Mouse (Mus musculus): ENCODE measurements around the gene Bcas1. TPM values are rescaled to one million over a fixed set of nuclear protein-coding genes. Genes with fewer than 3 reads are reported as not detected.

Gene Bcas1
- polyA plus RNA-seq, 1 experiment from 2014 or later: 1.5 TPM

- no peak overlapping the region for H3K9ac ChIP-seq (replicated peaks; ENCODE audit: low read depth, low read length)
- 40% methylated on average over 13 of the region's 13 CpGs for WGBS
- H3K9me3 ChIP-seq (ENCODE audit: control insufficient read depth, low read depth, low read length): no peaks in the 10 kb centered on the region
- no peak overlapping the region for H3K4me3 ChIP-seq (ENCODE audit: low read depth, low read length)
- no peaks in the 10 kb centered on the region for H3K27me3 ChIP-seq (ENCODE audit: control insufficient read depth, insufficient read depth, low read length)
- no peaks in the 10 kb centered on the region for H3K4me1 ChIP-seq (ENCODE audit: control insufficient read depth, insufficient read depth, low read length)
- H3K36me3 ChIP-seq (ENCODE audit: control insufficient read depth, insufficient read depth, low read length): no peaks in the 10 kb centered on the region
- H3K27ac ChIP-seq (ENCODE audit: low read length): no peak overlapping the region
- ATAC-seq (ENCODE audit: insufficient number of reproducible peaks, insufficient read depth, low FRiP score, low read depth): no peak
- H3K4me2 ChIP-seq (replicated peaks; ENCODE audit: low read depth, low read length): 0 out of 2 replicates have a peak overlapping the region, but pooled peaks have one; percentile 8
Observed at GRCm38 (mm10) chr2:170438782-170439181, 11.1 kb upstream of the Bcas1 start.

GRCm38 (mm10) chr2:170436204-170436603 lies 8.6 kb upstream of the Bcas1 start:
- no peaks in the 10 kb centered on the region for H3K4me1 ChIP-seq (ENCODE audit: control insufficient read depth, insufficient read depth, low read length)
- H3K27ac ChIP-seq (ENCODE audit: low read length): no peak overlapping the region
- WGBS: 62% methylated on average over 4 of the region's 4 CpGs
- H3K4me3 ChIP-seq (ENCODE audit: low read depth, low read length): no peak overlapping the region
- no peak overlapping the region for H3K4me2 ChIP-seq (replicated peaks; ENCODE audit: low read depth, low read length)
- no peaks in the 10 kb centered on the region for H3K36me3 ChIP-seq (ENCODE audit: control insufficient read depth, insufficient read depth, low read length)
- H3K9me3 ChIP-seq (ENCODE audit: control insufficient read depth, low read depth, low read length): no peaks in the 10 kb centered on the region
- H3K27me3 ChIP-seq (ENCODE audit: control insufficient read depth, insufficient read depth, low read length): no peaks in the 10 kb centered on the region
- no peak overlapping the region for H3K9ac ChIP-seq (replicated peaks; ENCODE audit: low read depth, low read length)
- no peak for ATAC-seq (ENCODE audit: insufficient number of reproducible peaks, insufficient read depth, low FRiP score, low read depth)

DNA sequence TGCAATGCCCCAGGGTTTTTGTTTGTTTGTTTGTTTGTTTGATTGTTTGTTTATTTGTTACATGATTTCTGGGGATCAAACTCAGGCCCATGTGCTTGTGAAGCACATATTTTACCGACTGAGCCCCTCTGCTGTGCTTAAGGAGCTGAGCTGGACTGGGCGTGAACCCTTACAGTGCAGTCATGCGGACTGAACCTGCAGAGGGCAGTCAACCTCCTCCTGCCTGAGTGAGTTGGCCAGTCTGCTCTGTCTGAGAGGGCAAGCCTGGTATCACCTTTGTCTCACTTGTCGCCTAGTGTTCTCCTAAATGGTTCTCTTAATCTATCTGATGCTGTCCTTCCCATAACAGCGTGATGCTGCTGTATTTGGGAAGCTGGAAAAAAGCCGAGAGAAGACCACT lies 4.5 kb upstream of the Bcas1 start:
- Histone ChIP-seq H3K27ac (ENCODE audit: low read length) (no peak overlapping the region), H3K9ac (replicated peaks; ENCODE audit: low read depth, low read length) (no peak overlapping the region), H3K4me1 (ENCODE audit: control insufficient read depth, insufficient read depth, low read length) (no peaks in the 10 kb centered on the region), H3K9me3 (ENCODE audit: control insufficient read depth, low read depth, low read length) (no peaks in the 10 kb centered on the region), H3K4me3 (ENCODE audit: low read depth, low read length) (no peak overlapping the region), H3K27me3 (ENCODE audit: control insufficient read depth, insufficient read depth, low read length) (no peaks in the 10 kb centered on the region), H3K4me2 (replicated peaks; ENCODE audit: low read depth, low read length) (no peak overlapping the region), H3K36me3 (ENCODE audit: control insufficient read depth, insufficient read depth, low read length) (no peaks in the 10 kb centered on the region)
- no peak for ATAC-seq (ENCODE audit: insufficient number of reproducible peaks, insufficient read depth, low FRiP score, low read depth)
- 61% methylated on average over 6 of the region's 6 CpGs for WGBS

DNA sequence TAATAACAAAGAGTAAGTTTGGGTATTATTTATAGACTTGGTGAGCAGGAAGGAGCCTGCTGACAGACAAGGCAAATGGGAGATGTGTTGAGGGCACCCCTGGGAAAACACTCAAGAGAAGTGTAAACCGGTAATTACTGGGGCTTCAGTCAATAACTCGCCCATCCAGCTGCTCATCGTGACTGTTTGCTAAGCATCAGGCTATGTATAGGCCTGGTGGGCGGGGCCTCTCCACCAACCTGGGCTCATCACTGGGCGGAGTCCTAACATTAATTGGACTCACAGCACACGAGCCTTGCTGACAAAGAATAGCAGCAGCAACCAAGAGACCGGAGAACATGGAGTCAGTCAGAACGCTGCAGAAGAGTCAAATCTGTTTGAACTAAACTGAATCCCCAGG lies 1.3 kb upstream of the Bcas1 start:
- Histone ChIP-seq H3K36me3 (ENCODE audit: control insufficient read depth, insufficient read depth, low read length) (no peaks in the 10 kb centered on the region), H3K4me3 (ENCODE audit: low read depth, low read length) (no peak overlapping the region), H3K9me3 (ENCODE audit: control insufficient read depth, low read depth, low read length) (no peaks in the 10 kb centered on the region), H3K27me3 (ENCODE audit: control insufficient read depth, insufficient read depth, low read length) (no peaks in the 10 kb centered on the region), H3K4me2 (replicated peaks; ENCODE audit: low read depth, low read length) (no peak overlapping the region), H3K27ac (ENCODE audit: low read length) (no peak overlapping the region), H3K9ac (replicated peaks; ENCODE audit: low read depth, low read length) (no peak overlapping the region), H3K4me1 (ENCODE audit: control insufficient read depth, insufficient read depth, low read length) (no peaks in the 10 kb centered on the region)
- 57% methylated on average over 8 of the region's 8 CpGs for WGBS
- ATAC-seq (ENCODE audit: insufficient number of reproducible peaks, insufficient read depth, low FRiP score, low read depth): no peak

DNA sequence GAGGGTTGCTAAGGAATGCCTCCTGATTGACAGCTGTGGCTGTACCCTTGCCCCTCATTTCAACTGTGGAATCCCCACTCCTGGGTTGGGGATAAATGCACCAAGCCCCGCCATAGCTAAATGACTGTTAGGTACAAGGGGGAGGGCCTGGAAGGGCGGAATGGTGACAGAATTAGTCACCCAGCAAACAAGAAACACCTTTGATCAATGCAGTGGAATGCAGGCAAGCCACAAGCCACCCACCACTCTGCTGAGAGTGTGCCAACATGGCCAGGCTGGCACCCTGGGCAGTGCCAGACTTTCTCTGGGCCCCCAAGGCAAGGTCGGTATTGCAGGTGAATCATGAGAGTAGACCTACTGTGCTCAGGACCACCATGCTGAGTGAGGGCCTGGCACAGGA lies 3.5 kb downstream of the Bcas1 start:
- no peaks in the 10 kb centered on the region for H3K36me3 ChIP-seq (ENCODE audit: control insufficient read depth, insufficient read depth, low read length)
- WGBS: 68% methylated on average over 3 of the region's 3 CpGs
- no peak overlapping the region for H3K27ac ChIP-seq (ENCODE audit: low read length)
- no peak for ATAC-seq (ENCODE audit: insufficient number of reproducible peaks, insufficient read depth, low FRiP score, low read depth)
- no peaks in the 10 kb centered on the region for H3K4me1 ChIP-seq (ENCODE audit: control insufficient read depth, insufficient read depth, low read length)
- H3K9me3 ChIP-seq (ENCODE audit: control insufficient read depth, low read depth, low read length): no peaks in the 10 kb centered on the region
- H3K4me3 ChIP-seq (ENCODE audit: low read depth, low read length): no peak overlapping the region
- H3K4me2 ChIP-seq (replicated peaks; ENCODE audit: low read depth, low read length): no peak overlapping the region
- no peaks in the 10 kb centered on the region for H3K27me3 ChIP-seq (ENCODE audit: control insufficient read depth, insufficient read depth, low read length)
- H3K9ac ChIP-seq (replicated peaks; ENCODE audit: low read depth, low read length): no peak overlapping the region

DNA sequence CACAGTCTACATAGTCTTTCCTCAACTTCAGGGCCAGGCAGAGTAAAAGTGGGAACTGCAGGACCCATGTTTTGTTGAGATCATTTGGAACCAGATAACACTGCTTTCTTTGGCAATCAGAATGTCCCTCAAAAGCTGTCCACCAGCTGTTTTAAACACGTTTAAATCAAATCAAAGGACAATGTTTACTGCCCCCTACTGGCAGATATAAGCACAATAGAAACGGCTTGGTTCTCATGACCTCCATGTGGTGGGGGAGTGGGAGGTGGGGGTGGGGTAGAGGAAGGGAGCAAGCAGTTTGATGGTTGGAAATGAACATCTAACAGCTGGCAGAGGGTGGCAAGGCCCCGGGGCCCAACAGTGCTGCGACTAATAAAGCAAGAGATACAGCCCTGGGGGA lies 5.7 kb downstream of the Bcas1 start:
- Histone ChIP-seq H3K4me3 (ENCODE audit: low read depth, low read length) (no peak overlapping the region), H3K36me3 (ENCODE audit: control insufficient read depth, insufficient read depth, low read length) (no peaks in the 10 kb centered on the region), H3K4me1 (ENCODE audit: control insufficient read depth, insufficient read depth, low read length) (no peaks in the 10 kb centered on the region), H3K27me3 (ENCODE audit: control insufficient read depth, insufficient read depth, low read length) (no peaks in the 10 kb centered on the region), H3K9me3 (ENCODE audit: control insufficient read depth, low read depth, low read length) (no peaks in the 10 kb centered on the region), H3K27ac (ENCODE audit: low read length) (no peak overlapping the region), H3K4me2 (replicated peaks; ENCODE audit: low read depth, low read length) (no peak overlapping the region), H3K9ac (replicated peaks; ENCODE audit: low read depth, low read length) (no peak overlapping the region)
- WGBS: 33% methylated on average over 4 of the region's 4 CpGs
- ATAC-seq (ENCODE audit: insufficient number of reproducible peaks, insufficient read depth, low FRiP score, low read depth): no peak

- Histone ChIP-seq H3K27me3 (ENCODE audit: control insufficient read depth, insufficient read depth, low read length) (no peaks in the 10 kb centered on the region), H3K9me3 (ENCODE audit: control insufficient read depth, low read depth, low read length) (no peaks in the 10 kb centered on the region), H3K4me1 (ENCODE audit: control insufficient read depth, insufficient read depth, low read length) (no peaks in the 10 kb centered on the region), H3K27ac (ENCODE audit: low read length) (no peak overlapping the region), H3K36me3 (ENCODE audit: control insufficient read depth, insufficient read depth, low read length) (no peaks in the 10 kb centered on the region), H3K4me3 (ENCODE audit: low read depth, low read length) (no peak overlapping the region), H3K4me2 (replicated peaks; ENCODE audit: low read depth, low read length) (no peak overlapping the region), H3K9ac (replicated peaks; ENCODE audit: low read depth, low read length) (no peak overlapping the region)
- no peak for ATAC-seq (ENCODE audit: insufficient number of reproducible peaks, insufficient read depth, low FRiP score, low read depth)
- 39% methylated on average over 10 of the region's 10 CpGs for WGBS
Observed at GRCm38 (mm10) chr2:170418748-170419147, 8.9 kb downstream of the Bcas1 start.

DNA sequence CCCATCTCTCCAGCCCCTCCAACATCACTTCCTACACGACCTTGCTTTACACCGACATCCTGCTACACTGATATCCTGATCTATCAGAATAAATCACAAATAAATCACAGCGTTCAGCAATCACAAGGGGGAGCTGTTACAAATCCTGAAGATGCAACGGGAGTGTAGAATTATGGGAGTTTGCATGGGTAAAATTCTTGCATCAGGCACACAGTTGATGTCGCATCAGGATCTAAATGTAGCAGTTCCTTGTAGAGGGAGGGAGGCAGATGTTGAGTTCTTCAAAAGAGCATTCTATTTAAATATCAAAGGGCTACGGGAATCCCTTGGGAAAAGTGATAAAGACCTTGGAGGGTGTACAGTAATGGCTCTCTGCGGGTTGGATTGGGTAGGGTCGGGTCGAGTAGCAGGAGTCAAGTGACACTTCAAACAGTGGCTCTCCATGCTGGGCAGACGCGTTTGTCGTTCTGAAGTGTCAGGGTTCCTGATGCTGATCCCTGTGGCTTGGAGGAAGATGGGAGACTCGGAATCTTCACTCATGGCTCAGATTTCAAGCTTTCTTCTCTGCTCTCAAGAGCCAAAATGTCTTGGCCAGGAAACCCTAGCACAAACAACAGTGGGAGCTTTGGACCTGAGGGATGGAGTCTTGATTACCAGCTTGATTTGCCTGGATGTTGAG lies 16.0 kb downstream of the Bcas1 start:
- Histone ChIP-seq H3K36me3 (ENCODE audit: control insufficient read depth, insufficient read depth, low read length) (no peaks in the 10 kb centered on the region), H3K27ac (ENCODE audit: low read length) (no peak overlapping the region), H3K4me3 (ENCODE audit: low read depth, low read length) (0 out of 2 replicates have a peak overlapping the region, but pooled peaks have one; percentile 9), H3K9me3 (ENCODE audit: control insufficient read depth, low read depth, low read length) (no peaks in the 10 kb centered on the region), H3K4me1 (ENCODE audit: control insufficient read depth, insufficient read depth, low read length) (no peaks in the 10 kb centered on the region; the same call in 1 of the 2 replicates), H3K4me2 (replicated peaks; ENCODE audit: low read depth, low read length) (peak overlapping the region; percentile 33; the same call in 1 of the 2 replicates), H3K27me3 (ENCODE audit: control insufficient read depth, insufficient read depth, low read length) (0 out of 2 replicates have a peak, but pooled peaks cover 7% of the 10 kb centered on the region), H3K9ac (replicated peaks; ENCODE audit: low read depth, low read length) (no peak overlapping the region)
- ATAC-seq (ENCODE audit: insufficient number of reproducible peaks, insufficient read depth, low FRiP score, low read depth): no peak
- 5% methylated on average over 13 of the region's 13 CpGs for WGBS

Data from stomach, embryonic 14.5 days (tissue).